Mouse (Mus musculus): Measurements from ENCODE around the gene Map4.

GRCm38 (mm10) chr9:110097791-110098190 lies 166.5 kb downstream of the Map4 start:
- TF ChIP-seq MAFK (IDR thresholded peaks at IDR 0.05; ENCODE audit: insufficient replicate concordance, low read length) (no peak), POLR2A (IDR thresholded peaks at IDR 0.05; ENCODE audit: low read depth, low read length) (no peak), ELF1 (IDR thresholded peaks at IDR 0.05; ENCODE audit: low read depth, low read length) (no peak), CTCF (conservative IDR thresholded peaks at IDR 0.05 in 1 of 2, IDR thresholded peaks at IDR 0.05 in 1 of 2; ENCODE audit: low read depth in 2 of 2, low read length in 2 of 2) (no peak), ZNF384 (IDR thresholded peaks at IDR 0.05; ENCODE audit: low read depth, low read length) (no peak), ZC3H11A (IDR thresholded peaks at IDR 0.05; ENCODE audit: low read depth, low read length) (no peak), ETS1 (conservative IDR thresholded peaks at IDR 0.05; ENCODE audit: low read depth, low read length) (no peak), SMC3 (IDR thresholded peaks at IDR 0.05; ENCODE audit: low read depth, low read length) (no peak), EP300 (IDR thresholded peaks at IDR 0.05; ENCODE audit: low read length) (no peak), SIN3A (IDR thresholded peaks at IDR 0.05; ENCODE audit: low read length) (no peak), E2F4 (IDR thresholded peaks at IDR 0.05; ENCODE audit: insufficient replicate concordance, low read depth, low read length) (no peak), NELFE (IDR thresholded peaks at IDR 0.05; ENCODE audit: low read depth, low read length) (no peak)

All from CH12.LX (cell line).